Mouse (Mus musculus): ENCODE measurements at regions not wholly inside any gene's neighbourhood (a gene's known extent, or its start where the extent isn't known, plus 50 kb on each side); places are given as distances from the start of the nearest gene placed in this dataset.

DNA sequence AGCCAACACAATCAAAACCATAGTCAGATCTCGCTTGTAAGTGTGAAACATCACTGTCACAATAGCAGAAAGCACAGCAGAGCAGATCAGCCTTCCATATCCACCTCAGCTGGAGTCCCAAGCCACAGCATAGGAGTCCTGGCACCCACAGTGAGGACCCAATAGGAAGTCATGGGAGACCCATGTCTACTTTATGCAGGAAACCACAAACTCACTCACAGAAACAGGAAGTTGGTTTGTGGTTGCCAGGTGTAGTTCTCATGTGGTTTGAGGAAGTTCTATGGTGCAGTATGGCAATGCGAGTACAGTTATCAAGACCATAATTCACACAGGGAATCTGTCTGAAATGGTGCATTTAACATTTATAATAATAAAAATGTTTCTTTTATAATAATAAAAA lies 77.6 kb upstream of the Kctd3 start:
- no peak for DNase-seq (ENCODE audit: low read depth)

DNA sequence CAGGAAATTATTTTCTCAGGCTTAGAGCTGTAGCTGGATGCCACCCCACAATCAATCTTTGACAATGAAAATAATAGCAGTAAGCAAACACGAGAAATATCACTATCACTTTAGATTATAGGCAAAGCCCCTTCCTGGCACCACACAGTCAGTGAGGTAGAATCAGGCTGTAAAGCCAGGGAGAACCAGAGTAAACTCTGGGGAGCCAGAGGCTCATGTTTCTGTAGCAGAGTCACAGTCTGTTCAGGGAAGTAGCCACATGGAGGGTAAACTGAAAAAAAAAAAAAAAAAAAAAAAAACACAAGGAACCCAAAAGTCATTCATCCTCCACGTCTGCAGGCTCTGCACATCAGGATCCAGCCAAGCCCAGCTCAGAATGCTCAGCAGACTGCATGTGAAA lies 73.6 kb upstream of the Kctd3 start:
- DNase-seq (ENCODE audit: low read depth), result no peak

DNA sequence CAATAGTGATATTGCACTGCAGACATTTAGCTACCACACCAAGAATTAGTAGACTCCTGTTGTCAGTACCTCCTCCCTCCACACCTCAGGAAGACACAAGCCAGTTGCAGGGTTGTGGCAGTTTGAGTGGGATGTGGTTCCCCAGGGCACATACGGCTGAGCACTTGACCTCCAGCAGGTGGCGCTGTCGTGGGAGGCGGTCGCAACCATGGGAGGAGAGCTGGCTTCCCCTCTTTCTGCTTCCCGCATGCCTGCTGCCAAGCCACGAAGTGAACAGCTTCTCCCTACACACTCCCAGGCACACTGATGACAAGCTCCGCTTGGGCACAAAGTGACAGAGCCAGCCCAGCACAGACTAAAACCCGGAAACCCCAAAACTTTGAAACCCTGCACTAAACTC lies 73.2 kb upstream of the Kctd3 start:
- peak; percentile 28 for DNase-seq (ENCODE audit: low read depth)

DNA sequence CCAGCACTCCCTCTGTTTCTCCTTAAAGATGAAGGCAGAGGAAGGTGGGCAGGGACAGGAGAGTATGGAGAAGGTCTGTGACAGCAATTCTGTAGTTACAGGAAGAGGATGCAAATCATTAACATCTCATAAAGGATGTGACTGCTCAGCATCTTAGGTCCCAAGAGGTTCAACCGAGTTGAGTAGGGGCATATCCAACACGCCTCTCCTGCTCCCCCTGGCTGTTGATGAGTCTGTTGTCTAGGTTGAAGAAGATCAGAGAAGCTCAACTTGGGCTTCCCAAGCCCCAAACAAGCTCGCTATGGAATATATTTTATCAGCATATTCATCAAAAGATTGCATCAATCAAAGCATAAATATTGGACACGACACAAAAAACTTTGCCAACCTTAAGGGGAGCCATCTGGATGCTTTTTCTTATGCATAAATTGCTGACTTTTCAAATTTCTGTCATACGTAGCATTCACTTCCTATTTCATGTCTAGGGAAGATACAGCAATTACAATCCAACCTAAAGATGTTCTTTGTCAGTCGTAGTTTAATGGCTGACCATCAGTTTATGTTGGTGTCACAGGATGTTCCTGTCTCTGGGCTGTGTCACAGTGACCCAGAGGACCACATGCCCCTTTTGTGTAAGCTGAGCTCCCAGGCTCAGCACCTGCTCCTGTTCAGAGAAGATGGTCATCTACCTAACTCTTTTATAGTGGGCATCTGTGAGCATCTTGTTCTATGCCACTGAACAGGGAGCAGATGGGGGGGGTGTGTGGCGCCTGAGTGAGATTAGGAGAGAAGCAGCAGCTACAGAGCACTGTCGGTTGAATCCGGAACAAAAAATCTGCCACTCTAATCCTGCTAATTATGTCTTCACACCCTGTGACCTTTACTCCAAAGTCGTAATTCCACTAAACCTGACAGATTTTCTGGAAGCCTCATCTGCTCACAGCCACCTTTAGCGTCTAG lies 72.1 kb upstream of the Kctd3 start:
- DNase-seq (ENCODE audit: low read depth), result no peak

DNA sequence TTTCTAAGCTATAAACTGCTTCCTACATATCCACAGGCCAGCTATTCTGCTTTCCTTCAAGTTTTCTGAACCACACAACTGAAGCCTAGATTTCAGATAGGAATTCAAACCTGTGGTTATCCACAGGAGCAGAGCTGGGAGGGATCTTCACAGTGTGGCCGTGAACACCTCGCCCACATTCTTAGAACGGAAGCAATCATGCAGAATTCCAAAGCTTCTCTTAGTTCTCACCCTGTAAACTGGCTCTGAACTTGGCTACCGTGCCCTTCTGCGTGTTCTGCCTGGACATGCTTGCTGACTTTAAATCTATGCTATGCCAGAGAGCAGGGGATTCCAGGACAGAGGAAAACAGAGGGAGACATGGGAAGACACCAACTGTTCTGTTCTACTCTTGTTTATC lies 70.2 kb upstream of the Kctd3 start:
- no peak for DNase-seq (ENCODE audit: low read depth)

DNA sequence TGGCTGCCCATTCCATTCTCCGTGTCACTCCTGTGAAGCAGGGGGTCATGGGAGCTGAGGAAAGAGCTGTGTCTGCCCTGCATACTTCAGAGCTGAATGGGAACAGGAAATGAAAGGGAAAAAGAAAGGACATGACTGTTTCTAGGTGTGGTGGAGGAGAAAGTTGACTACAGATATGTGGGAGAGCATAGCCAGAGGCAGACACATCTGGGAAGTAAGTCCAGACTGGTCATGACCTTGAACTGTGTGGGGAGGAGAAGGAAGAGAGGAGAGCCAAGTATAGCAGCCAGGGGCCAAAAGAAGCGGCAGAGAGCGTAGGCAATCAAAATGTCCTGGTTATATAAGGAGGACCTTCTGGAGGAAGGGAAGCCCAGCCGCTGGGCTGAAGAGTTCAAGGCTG lies 68.6 kb upstream of the Kctd3 start:
- no peak for DNase-seq (ENCODE audit: low read depth)

DNA sequence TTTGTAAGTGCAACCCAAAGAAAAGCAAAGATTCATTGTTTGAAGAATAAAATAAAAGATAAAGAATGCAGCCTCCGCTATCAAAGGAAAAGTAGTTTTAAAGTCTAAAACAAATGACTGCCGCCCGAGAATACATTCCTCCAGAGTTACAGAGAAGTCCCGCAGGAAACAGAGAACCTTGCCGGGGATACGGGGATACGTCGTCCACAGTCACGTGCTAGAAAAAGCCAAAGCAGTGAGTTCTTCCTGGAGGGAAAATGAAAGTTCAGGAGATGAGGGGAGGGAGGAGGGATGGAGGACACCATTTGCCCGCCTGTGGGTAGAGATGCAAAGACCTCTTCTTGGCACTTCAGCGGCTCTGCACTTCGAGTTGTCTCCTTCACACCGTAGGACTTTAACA lies 68.0 kb upstream of the Kctd3 start:
- no peak for DNase-seq (ENCODE audit: low read depth)

DNA sequence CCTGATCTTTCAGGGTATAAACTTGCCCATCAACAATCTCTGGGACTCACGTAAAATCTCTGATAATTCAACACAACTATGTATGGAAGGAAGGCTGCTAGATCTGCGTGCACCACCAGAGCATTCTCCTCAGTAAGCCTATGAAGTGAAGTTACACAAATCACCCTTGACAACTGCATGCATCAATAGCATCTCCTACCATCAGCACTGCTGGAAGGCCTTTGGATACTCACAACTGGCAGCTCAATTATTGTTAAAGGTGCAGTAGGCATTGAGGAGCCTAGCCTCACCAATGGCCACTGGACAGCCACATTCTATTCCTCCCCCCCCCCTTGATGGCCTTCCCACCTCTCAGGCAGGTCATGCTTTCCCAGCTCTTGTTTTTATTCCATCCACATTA lies 64.9 kb upstream of the Kctd3 start:
- no peak for DNase-seq (ENCODE audit: low read depth)

DNA sequence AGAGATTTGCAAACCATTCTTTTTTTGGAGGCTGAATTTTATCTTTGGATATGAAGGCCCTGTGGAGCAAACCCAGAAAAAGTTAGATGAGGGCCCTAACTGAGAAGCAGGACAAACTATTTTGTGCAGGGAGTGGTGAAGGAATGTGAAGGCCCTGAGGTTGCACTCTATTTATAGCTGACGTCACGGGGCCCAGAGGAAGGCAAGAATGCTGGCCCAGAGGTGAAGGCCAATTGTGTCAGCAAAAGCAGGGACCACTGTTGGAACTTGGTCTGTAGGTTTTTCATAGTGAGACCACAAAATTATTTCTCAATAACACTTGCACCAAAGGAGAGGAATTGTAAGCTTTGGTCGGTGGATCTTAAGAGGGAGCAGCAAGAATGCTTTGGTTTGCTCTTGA lies 60.6 kb upstream of the Kctd3 start:
- DNase-seq (ENCODE audit: low read depth), result no peak

DNA sequence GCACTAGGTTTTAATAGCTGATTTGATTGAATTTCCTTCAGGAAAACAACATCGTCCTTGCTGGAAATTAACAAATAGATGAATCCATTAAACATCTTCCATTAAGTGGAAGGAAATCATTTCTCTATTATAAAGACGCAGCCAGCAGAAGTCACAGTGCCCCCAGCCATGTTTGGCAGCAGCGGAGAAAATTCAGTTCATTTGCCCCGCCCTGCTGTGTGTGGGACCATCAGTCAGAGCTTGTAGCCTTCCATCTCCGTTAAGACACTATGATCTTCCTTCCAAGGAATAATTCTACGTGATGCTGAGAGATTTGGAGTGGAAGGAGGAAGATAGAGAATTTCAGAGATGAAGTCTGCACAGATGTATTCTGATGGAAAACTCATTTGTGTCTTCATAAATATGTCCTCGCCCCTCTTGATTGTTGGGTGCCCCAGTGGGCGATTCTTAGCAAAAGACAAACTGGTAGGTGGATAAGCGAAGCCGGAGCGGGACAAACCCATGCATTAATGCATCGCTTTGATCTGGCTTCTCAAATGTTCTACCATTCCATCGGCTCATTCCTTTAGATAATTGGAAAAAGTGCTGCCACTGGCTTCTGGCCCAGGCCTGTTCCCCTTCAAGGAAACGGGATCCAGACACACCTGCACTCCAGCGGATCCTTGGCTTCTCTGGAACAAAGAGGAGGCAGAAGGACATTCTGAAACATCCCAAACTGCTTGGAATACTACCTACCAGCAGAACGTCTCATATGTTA lies 59.7 kb upstream of the Kctd3 start:
- DNase-seq (ENCODE audit: low read depth), result no peak

DNA sequence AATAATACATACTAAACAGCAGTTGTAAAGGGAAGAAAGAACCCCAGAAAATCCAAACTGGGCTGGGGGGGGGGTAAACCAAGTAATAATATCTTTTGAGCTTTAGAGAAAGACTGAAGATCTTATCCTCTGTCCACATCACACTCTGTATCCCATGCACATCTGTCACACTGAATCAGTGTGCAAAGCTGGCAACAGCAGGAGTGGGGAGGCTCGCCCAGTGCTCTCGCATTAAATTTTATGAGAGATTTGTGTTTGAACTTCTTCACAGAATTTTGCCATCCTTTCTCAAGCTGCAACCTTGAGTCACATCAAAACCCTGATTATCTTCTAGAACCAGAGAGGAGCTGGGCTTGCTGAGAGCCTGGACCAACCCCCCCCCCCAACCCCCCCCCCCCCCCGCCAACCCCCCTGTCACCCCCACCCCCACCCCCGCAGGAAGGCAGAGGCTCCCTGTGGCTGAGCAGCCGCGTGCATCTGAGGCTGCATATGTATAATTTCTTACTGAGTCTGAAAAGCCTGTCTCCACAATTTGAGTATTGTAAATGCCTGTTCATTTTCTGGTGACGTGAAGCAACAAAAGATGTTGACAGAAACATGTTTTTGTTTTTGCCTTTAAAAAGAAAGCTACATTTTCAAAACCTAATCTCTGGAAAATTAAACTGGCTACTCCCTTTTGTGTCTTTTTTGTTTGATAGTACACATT lies 59.0 kb upstream of the Kctd3 start:
- no peak for DNase-seq (ENCODE audit: low read depth)

DNA sequence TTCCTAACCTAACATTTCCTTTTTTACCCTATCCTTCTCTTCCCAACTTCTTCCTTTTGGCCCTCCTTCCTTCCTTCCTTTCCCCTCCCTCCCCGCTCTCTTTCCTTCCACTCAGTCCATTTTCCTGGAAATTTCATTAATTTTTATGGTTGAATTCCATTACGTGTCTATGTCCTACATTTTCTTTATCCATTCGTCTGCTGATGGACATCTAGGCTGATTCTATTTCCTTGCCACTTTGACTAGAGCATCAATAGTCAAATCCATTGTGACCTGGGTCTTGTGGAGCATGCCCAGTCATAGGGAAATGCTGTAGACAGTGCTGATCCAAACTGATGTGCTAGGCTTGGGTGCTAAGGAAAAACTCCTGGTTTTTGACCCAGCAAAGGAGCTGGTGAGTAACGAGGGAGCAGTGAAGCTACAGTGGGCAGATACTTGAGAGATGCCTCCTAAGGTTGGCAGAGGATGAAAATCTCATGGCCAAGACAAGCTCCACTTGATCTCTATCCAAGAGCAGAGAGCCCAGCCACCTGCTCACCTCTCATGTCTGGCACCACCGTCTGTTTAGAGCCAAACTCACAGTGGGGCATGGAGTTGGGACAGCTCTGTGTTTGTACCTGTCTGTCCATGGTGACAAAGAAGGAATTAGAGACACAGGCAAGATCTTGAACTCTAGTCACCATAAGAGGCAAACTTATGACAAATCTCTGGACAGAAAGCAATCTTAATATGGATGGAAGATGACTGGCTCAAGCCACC lies 57.7 kb upstream of the Kctd3 start:
- no peak for DNase-seq (ENCODE audit: low read depth)

DNA sequence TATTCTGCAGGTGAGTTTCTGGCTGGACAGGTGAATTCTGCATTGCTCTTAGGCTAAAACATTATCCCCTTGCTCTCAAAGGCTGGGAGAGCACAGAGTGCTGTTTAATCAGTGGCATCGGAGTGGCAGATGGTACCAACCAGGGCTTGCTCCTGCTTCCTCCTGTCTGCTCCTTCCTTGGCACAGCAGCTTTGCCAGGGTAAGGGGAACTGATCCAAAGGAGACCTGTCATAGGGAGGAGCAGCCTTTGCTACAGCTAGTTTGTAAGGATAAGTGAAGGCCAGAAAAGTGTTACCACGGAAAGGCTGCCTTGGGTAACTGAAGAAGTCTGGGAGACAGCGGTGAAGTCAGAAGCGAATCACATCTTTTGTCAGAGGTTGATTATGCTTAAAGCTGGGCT lies 57.0 kb upstream of the Kctd3 start:
- no peak for DNase-seq (ENCODE audit: low read depth)

DNA sequence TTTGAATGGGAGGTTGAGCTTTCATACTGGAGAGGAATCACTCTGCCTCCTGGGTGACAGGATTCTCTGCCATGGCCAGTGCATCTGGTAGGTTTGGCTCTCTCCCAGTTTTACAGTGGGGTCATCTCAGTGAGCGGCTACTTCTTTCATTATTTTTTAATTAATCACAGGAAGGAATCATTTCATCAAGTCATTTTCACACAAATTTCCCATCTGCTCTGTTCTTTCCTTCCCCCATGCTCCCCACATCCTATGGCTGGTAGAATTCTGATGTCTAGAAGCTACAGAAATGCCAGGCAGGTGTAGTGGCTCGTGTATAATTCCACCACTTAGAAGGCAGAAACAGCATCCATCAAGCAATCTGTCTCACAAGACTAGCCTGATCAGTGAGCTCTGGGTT lies 56.1 kb upstream of the Kctd3 start:
- no peak for DNase-seq (ENCODE audit: low read depth)

DNA sequence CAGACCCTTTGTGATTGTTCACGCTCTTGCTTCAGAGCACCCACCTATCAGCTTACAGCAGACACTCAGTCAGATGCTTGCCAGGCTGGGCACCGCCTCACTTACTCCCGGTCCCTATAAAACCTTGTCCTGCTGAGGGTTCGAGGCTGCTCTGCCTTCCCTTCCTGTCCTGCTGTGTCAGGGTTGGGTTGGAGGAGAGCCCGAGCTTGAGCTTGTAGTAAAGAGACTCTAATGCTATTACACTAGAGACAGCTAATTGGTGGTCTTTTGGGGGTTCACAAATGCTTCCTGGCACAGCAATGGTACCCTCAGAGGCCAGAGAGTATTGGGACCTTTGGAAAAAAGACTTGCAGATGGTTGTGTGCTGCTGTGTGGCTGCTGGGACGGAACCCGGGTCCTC lies 55.6 kb upstream of the Kctd3 start:
- no peak for DNase-seq (ENCODE audit: low read depth)

All from c-Kit-positive CD71-positive TER-119-negative erythroid progenitor cells, embryonic 14.5 days (primary cell).